Mouse (Mus musculus) activated CD4-positive, CD25-positive, alpha-beta regulatory T cell, adult 4 months (primary cell): ENCODE data around the gene Ubtd1. TPM values are rescaled to one million over a fixed set of nuclear protein-coding genes. Genes with fewer than 3 reads are reported as not detected.

Source experiments
- ATAC-seq: one replicate; pipeline ENCODE4 v1.8.0; 2017
- polyA plus RNA-seq, 2 experiments: library from polyadenylated mRNA; unstranded; fragments of 100-300 nt; shearing (Covaris generic); gene quantifications; one replicate each; pipeline ENCODE4 v1.2.1; 2017

Ubtd1 gene
- polyA plus RNA-seq, 2 experiments from 2014 or later: 2.6 to 4.0 TPM

- ATAC-seq: no peak
Observed at GRCm38 (mm10) chr19:41994023-41994422, 12.5 kb downstream of the Ubtd1 start.

- no peak for ATAC-seq
Observed at GRCm38 (mm10) chr19:41995483-41995882, 13.9 kb downstream of the Ubtd1 start.

- ATAC-seq: no peak
Observed at GRCm38 (mm10) chr19:41997090-41997489, 15.5 kb downstream of the Ubtd1 start.

GRCm38 (mm10) chr19:41998770-41999548 is 17.4 kb downstream of the Ubtd1 start:
- ATAC-seq: no peak

GRCm38 (mm10) chr19:41999688-42000283 is 18.2 kb downstream of the Ubtd1 start:
- ATAC-seq: no peak

GRCm38 (mm10) chr19:42000446-42000958 is 18.9 kb downstream of the Ubtd1 start:
- ATAC-seq: no peak

- no peak for ATAC-seq
Observed at GRCm38 (mm10) chr19:42001253-42001980, 19.9 kb downstream of the Ubtd1 start.

GRCm38 (mm10) chr19:42004258-42004657 is 22.7 kb downstream of the Ubtd1 start:
- ATAC-seq: no peak

- ATAC-seq: no peak
Observed at GRCm38 (mm10) chr19:42005616-42006015, 24.1 kb downstream of the Ubtd1 start.

- no peak for ATAC-seq
Observed at GRCm38 (mm10) chr19:42006568-42006967, 25.0 kb downstream of the Ubtd1 start.

GRCm38 (mm10) chr19:42008586-42008985 is 27.0 kb downstream of the Ubtd1 start:
- ATAC-seq: no peak

GRCm38 (mm10) chr19:42009067-42009466 is 27.5 kb downstream of the Ubtd1 start:
- no peak for ATAC-seq

GRCm38 (mm10) chr19:42010436-42010835 is 28.9 kb downstream of the Ubtd1 start:
- ATAC-seq: no peak

GRCm38 (mm10) chr19:42011123-42011522 is 29.6 kb downstream of the Ubtd1 start:
- ATAC-seq: no peak

GRCm38 (mm10) chr19:42014231-42014825 is 32.8 kb downstream of the Ubtd1 start:
- no peak for ATAC-seq

GRCm38 (mm10) chr19:42015001-42015400 is 33.4 kb downstream of the Ubtd1 start:
- ATAC-seq: no peak

- no peak for ATAC-seq
Observed at GRCm38 (mm10) chr19:42016251-42016650, 34.7 kb downstream of the Ubtd1 start.

GRCm38 (mm10) chr19:42016840-42017239 is 35.3 kb downstream of the Ubtd1 start:
- ATAC-seq: no peak

GRCm38 (mm10) chr19:42017399-42018247 is 36.1 kb downstream of the Ubtd1 start:
- ATAC-seq: no peak

- peak; percentile 66 for ATAC-seq
Observed at GRCm38 (mm10) chr19:42019011-42019522, 37.5 kb downstream of the Ubtd1 start.

GRCm38 (mm10) chr19:42021681-42022541 is 40.3 kb downstream of the Ubtd1 start:
- no peak for ATAC-seq
